Mouse (Mus musculus) hindbrain, embryonic 14.5 days (tissue): ENCODE measurements around the gene Ccdc97. TPM values are rescaled to one million over a fixed set of nuclear protein-coding genes. Genes with fewer than 3 reads are reported as not detected.

ENCODE experiments used
- ATAC-seq: fragments of 200-750 bp; cut with Nextera tagmentation; 2 replicates; pipeline ENCODE4 v1.8.0; 2017; ENCODE audit warnings: moderate number of reproducible peaks, mild to moderate bottlenecking, moderate TSS enrichment, moderate library complexity; ENCODE audit not compliant: low FRiP score
- DNase-seq: peaks from one replicate; pipeline ENCODE4 v3.0.0-alpha.2; 2015; ENCODE audit warnings: low spot score
- H3K27ac ChIP-seq: fragments of 300-500 bp; sonication (generic); 2 replicates; pipeline ENCODE4 v1.5.1; 2014; ENCODE audit warnings: mild to moderate bottlenecking, moderate library complexity
- H3K27me3 ChIP-seq: fragments of 300-500 bp; sonication (generic); 2 replicates; pipeline ENCODE4 v1.6.1; 2014; ENCODE audit warnings: mild to moderate bottlenecking, low read length, mixed read lengths; ENCODE audit not compliant: control insufficient read depth, insufficient read depth
- H3K36me3 ChIP-seq: fragments of 300-500 bp; sonication (generic); replicated peaks from 2 replicates; pipeline ENCODE4 v1.6.1; 2014; ENCODE audit not compliant: control insufficient read depth, insufficient read depth
- H3K4me1 ChIP-seq: fragments of 300-500 bp; sonication (generic); replicated peaks from 2 replicates; pipeline ENCODE4 v1.6.1; 2014; ENCODE audit warnings: antibody characterized with exemption, low read length, mixed read lengths; ENCODE audit not compliant: control insufficient read depth, insufficient read depth
- H3K4me2 ChIP-seq: fragments of 300-500 bp; sonication (generic); replicated peaks from 2 replicates; pipeline ENCODE4 v1.6.1; 2014; ENCODE audit warnings: mild to moderate bottlenecking, moderate library complexity
- H3K4me3 ChIP-seq: fragments of 300-500 bp; sonication (generic); replicated peaks from 2 replicates; pipeline ENCODE4 v1.5.1; 2014; ENCODE audit warnings: mild to moderate bottlenecking, low read length
- H3K9ac ChIP-seq: fragments of 300-500 bp; sonication (generic); 2 replicates; pipeline ENCODE4 v1.6.1; 2014
- H3K9me3 ChIP-seq: fragments of 300-500 bp; sonication (generic); 2 replicates; pipeline ENCODE4 v1.6.1; 2016; ENCODE audit warnings: low read length; ENCODE audit not compliant: control insufficient read depth
- WGBS: fragments of 180-500 bp; shearing (Covaris S2); extraction: QIAGEN DNeasy Blood & Tissue Kit; methylation state at CpG from one replicate; pipeline ENCODE4 v1.1.7; 2014; 5-methylcytosine and 5-hydroxymethylcytosine counted together
- polyA plus RNA-seq: library from polyadenylated mRNA; unstranded; fragments of >200 nt; fragmentation: Nextera tagmentation; extraction: Ambion mirVana; gene quantifications from 2 replicates; pipeline ENCODE4 v1.2.1, GENCODE M21; 2014

The Ccdc97 gene
- polyA plus RNA-seq, 1 experiment from 2014 or later: 41.9 TPM

GRCm38 (mm10) chr7:25688810-25689586 is 29.9 kb downstream of the Ccdc97 start:
- H3K27me3 ChIP-seq: peaks cover 71% of the 10 kb centered on the region
- peaks cover 10% of the 10 kb centered on the region; the same call in 1 of the 2 replicates for H3K4me1 ChIP-seq
- WGBS: 1% methylated on average over 45 of the region's 52 CpGs
- H3K4me2 ChIP-seq: peak overlapping the region; percentile 50
- no peaks in the 10 kb centered on the region for H3K36me3 ChIP-seq
- no peaks in the 10 kb centered on the region for H3K9me3 ChIP-seq
- no peak overlapping the region for H3K27ac ChIP-seq
- H3K4me3 ChIP-seq: peak overlapping the region; percentile 33
- DNase-seq: no peak
- peak overlapping the region; percentile 16; the same call in 1 of the 2 replicates for H3K9ac ChIP-seq
- ATAC-seq: peak; percentile 16; the same call in 1 of the 2 replicates

DNA sequence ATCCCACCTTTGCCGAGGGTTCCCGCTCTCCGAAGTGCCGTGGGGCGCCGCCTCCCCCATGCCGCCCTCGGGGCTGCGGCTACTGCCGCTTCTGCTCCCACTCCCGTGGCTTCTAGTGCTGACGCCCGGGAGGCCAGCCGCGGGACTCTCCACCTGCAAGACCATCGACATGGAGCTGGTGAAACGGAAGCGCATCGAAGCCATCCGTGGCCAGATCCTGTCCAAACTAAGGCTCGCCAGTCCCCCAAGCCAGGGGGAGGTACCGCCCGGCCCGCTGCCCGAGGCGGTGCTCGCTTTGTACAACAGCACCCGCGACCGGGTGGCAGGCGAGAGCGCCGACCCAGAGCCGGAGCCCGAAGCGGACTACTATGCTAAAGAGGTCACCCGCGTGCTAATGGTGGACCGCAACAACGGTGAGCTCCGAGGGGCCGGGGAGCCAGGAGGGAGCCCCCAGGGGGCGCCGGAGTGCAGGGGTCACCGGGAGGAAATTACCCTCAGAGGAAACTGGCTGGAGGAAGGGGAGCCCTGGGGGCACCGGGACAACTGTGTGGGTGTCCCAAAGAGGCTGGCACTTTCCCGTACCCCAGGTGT is 31.0 kb downstream of the Ccdc97 start:
- H3K9ac ChIP-seq: peak overlapping the region; percentile 33; the same call in 1 of the 2 replicates
- H3K4me1 ChIP-seq: peaks cover 10% of the 10 kb centered on the region; the same call in 1 of the 2 replicates
- H3K27me3 ChIP-seq: peaks cover 71% of the 10 kb centered on the region
- ATAC-seq (no peak), DNase-seq (no peak)
- no peaks in the 10 kb centered on the region for H3K9me3 ChIP-seq
- no peaks in the 10 kb centered on the region for H3K36me3 ChIP-seq
- H3K4me2 ChIP-seq: peak overlapping the region; percentile 50
- WGBS: 1% methylated on average over 47 of the region's 47 CpGs
- no peak overlapping the region for H3K27ac ChIP-seq
- H3K4me3 ChIP-seq: peak overlapping the region; percentile 33

GRCm38 (mm10) chr7:25686680-25687531 is 32.0 kb downstream of the Ccdc97 start, which contains the start of gene Tgfb1:
Gene Tgfb1 (plus strand): TSS chr7:25687002.
- Histone ChIP-seq H3K27me3 (peaks cover 65% of the 10 kb centered on the region), H3K9me3 (no peaks in the 10 kb centered on the region), H3K9ac (peak within 1 kb of the TSS; percentile 33; the same call in 1 of the 2 replicates), H3K4me2 (peak within 1 kb of the TSS; percentile 50), H3K4me3 (peak within 1 kb of the TSS; percentile 33), H3K36me3 (no peaks in the 10 kb centered on the region), H3K27ac (no peak within 1 kb of the TSS), H3K4me1 (peaks cover 10% of the 10 kb centered on the region; the same call in 1 of the 2 replicates)
- DNase-seq (no peak), ATAC-seq (no peak)
- WGBS: 2% methylated on average over 61 of the region's 69 CpGs

DNA sequence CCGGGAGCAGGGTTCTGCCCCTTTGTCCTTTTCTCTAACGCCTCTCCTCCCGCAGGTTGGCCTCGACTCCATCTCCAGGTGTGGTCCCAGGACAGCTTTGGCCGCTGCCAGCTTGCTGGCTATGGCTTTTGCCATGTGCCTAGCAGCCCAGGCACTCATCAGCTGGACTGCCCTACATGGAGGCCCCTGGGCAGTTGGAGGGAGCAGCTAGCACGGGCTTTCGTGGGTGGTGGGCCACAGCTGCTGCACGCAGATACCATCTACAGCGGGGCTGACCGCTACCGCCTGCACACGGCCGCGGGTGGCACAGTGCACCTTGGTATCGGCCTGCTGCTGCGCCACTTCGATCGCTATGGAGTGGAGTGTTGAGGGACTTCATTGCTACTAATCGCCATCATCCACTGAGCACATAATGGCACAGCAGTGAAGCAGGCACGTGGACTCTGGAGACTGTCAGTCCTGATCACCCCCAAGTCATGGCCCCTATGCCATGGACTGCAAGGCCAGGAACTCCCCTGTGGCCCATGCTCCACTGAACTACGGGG is 32.9 kb downstream of the Ccdc97 start:
- DNase-seq: no peak
- WGBS: 64% methylated on average over 21 of the region's 21 CpGs
- Histone ChIP-seq H3K27ac (no peak overlapping the region), H3K9ac (no peak overlapping the region), H3K4me2 (peak overlapping the region; percentile 50; the same call in 1 of the 2 replicates), H3K36me3 (no peaks in the 10 kb centered on the region), H3K27me3 (peaks cover 58% of the 10 kb centered on the region), H3K4me3 (no peak overlapping the region), H3K4me1 (peaks cover 10% of the 10 kb centered on the region; the same call in 1 of the 2 replicates), H3K9me3 (no peaks in the 10 kb centered on the region)
- ATAC-seq: no peak

- Histone ChIP-seq H3K9me3 (no peaks in the 10 kb centered on the region), H3K4me1 (peaks cover 17% of the 10 kb centered on the region), H3K4me3 (no peak overlapping the region), H3K27ac (no peak overlapping the region), H3K9ac (no peak overlapping the region), H3K27me3 (peaks cover 45% of the 10 kb centered on the region), H3K36me3 (no peaks in the 10 kb centered on the region), H3K4me2 (no peak overlapping the region)
- 87% methylated on average over 6 of the region's 6 CpGs for WGBS
- no peak for DNase-seq
- ATAC-seq: no peak
These were observed 34.2 kb downstream of the Ccdc97 start for GRCm38 (mm10) chr7:25684659-25685058.

DNA sequence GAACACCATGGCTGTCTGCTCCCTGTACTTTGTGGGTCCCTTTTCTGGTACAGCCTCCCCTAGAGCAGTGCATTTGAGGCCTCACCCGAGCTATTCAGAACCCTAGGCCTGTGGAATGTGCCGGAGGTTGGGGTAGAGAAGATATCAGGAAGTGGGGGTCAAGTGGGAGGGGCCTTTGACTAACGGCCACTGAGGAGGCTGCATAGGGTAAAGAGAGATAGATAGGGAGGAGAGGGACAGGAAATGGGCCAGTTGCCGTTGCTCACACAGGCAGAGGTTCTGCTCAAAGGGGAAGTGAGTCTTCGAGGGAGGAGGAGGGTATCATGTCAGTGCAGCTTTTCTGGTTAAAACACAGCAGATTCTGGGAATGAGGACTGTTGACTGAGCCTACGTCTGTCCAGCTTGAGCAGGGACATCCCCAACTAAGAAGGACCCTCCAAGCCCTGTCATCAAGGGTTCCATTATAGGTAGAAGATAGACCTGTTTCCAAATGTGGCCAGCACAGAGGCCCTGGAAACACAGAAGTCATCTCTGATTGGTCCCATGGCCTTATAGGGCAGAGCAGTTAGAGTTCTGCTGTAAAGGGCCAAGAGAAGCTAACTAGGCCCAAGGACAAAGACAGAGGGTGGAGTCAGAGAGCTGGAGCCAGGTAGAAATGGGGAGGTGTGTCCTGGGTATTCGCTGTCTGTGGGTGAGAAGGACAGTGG is 35.3 kb downstream of the Ccdc97 start:
- no peak overlapping the region for H3K9ac ChIP-seq
- H3K9me3 ChIP-seq: no peaks in the 10 kb centered on the region
- ATAC-seq (no peak), DNase-seq (no peak)
- 83% methylated on average over 7 of the region's 7 CpGs for WGBS
- H3K27me3 ChIP-seq: peaks cover 42% of the 10 kb centered on the region
- no peak overlapping the region for H3K4me2 ChIP-seq
- H3K4me1 ChIP-seq: peaks cover 16% of the 10 kb centered on the region
- no peaks in the 10 kb centered on the region for H3K36me3 ChIP-seq
- H3K27ac ChIP-seq: no peak overlapping the region
- H3K4me3 ChIP-seq: no peak overlapping the region

GRCm38 (mm10) chr7:25681341-25682231 is 37.3 kb downstream of the Ccdc97 start:
- Histone ChIP-seq H3K27me3 (peaks cover 22% of the 10 kb centered on the region), H3K36me3 (no peaks in the 10 kb centered on the region), H3K9me3 (no peaks in the 10 kb centered on the region), H3K27ac (peak overlapping the region; percentile 93), H3K4me2 (peak overlapping the region; percentile 46), H3K4me3 (peak overlapping the region; percentile 49), H3K9ac (peak overlapping the region; percentile 67), H3K4me1 (peaks cover 6% of the 10 kb centered on the region; the same call in 1 of the 2 replicates)
- WGBS: 63% methylated on average over 15 of the region's 15 CpGs
- DNase-seq (no peak), ATAC-seq (0 out of 2 replicates have a peak, but pooled peaks have one; percentile 0)
